Mouse (Mus musculus): ENCODE data around the gene Clba1.

The Clba1 gene

GRCm38 (mm10) chr12:112833527-112833926 lies 24.8 kb downstream of the Clba1 start:
- in situ Hi-C loops (cut with MboI; ENCODE audit: low pct_unique_long_range_greater_than_20kb in 1 of 2, low sequenced_read_pairs in 2 of 2, unreplicated experiment in 1 of 2), result no loop called here

DNA sequence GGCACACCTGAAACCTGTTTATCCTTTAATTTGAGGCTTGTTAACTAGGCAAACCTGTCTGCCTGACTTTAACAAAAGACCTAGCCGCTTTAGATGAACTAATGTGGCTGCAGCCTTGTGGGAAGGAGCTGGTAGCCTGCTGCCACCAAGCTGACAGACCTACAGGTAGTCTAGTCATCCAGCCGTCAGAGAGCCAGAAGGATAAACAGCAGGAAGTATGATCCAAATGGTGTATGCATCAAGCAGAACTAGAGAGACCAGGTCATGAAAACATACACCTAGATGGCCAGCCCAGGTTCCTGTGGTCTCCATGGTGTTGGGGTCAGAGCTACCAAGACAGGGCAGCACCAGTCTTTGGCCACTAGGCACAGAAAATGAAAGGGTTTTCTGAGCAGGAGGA lies 26.3 kb downstream of the Clba1 start:
- in situ Hi-C loops (cut with MboI; ENCODE audit: low pct_unique_long_range_greater_than_20kb in 1 of 2, low sequenced_read_pairs in 2 of 2, unreplicated experiment in 1 of 2), result loop anchor here in 1 of 2 experiments (5.0 kb wide), 1 partner anchor 83 kb away; no protein-coding TSS in a partner anchor

GRCm38 (mm10) chr12:112840209-112841086 lies 31.7 kb downstream of the Clba1 start:
- in situ Hi-C loops (cut with MboI; ENCODE audit: low pct_unique_long_range_greater_than_20kb in 1 of 2, low sequenced_read_pairs in 2 of 2, unreplicated experiment in 1 of 2), result loop anchor here in 1 of 2 experiments (10.0 kb wide), 1 partner anchor 96 kb away; no protein-coding TSS in a partner anchor

DNA sequence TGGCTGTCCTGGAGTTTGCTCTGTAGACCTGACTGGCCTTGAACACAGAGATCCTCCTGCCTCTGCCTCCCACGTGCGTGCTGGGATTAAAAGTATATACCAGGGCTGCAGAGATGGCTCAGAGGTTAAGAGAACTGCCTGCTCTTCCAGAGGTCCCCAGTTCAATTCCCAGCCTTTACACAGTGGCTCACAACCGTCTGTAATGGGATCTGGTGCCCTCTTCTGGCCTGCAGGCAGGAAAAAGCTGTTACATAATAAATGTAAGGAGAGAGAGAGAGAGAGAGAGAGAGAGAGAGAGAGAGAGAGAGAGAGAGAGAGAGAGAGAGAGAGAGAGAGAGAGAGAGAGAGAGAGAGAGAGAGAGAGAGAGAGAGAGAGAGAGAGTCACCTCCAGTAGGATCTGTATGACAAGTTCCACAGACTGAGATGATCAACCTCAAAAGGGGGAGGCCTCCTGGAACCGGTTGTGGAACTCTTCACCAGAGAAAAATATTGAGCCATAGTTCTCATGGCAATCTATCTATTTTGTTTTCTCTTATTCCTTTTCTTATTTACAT lies 32.7 kb downstream of the Clba1 start:
- in situ Hi-C loops (cut with MboI; ENCODE audit: low pct_unique_long_range_greater_than_20kb in 1 of 2, low sequenced_read_pairs in 2 of 2, unreplicated experiment in 1 of 2), result loop anchor here in 1 of 2 experiments (10.0 kb wide), 1 partner anchor 97 kb away; no protein-coding TSS in a partner anchor

GRCm38 (mm10) chr12:112842128-112842527 lies 33.4 kb downstream of the Clba1 start:
- in situ Hi-C loops (cut with MboI; ENCODE audit: low pct_unique_long_range_greater_than_20kb in 1 of 2, low sequenced_read_pairs in 2 of 2, unreplicated experiment in 1 of 2), result loop anchor here in 1 of 2 experiments (10.0 kb wide), 1 partner anchor 97 kb away; no protein-coding TSS in a partner anchor

DNA sequence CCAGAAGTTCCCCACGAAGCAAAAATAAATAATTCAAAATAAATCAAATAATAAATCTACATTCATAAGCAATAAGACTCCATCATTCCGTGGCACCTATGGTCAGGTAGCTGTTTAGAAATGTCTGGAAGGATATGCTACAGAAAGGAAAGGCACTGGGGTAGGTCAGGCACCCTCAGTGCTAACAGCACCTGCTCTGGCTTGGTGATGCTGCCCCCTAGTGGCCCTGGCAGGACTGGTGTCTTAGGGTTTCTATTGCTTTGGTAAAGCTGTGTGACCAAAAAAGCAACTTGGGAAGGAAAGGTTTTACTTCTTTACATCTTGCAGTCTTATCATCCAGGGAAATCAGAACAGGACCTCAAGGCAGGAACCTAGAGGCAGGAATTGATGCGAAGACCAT lies 35.1 kb downstream of the Clba1 start:
- in situ Hi-C loops (cut with MboI; ENCODE audit: low pct_unique_long_range_greater_than_20kb in 1 of 2, low sequenced_read_pairs in 2 of 2, unreplicated experiment in 1 of 2), result loop anchor here in 1 of 2 experiments (10.0 kb wide), 1 partner anchor 99 kb away; no protein-coding TSS in a partner anchor

- in situ Hi-C loops (cut with MboI; ENCODE audit: low pct_unique_long_range_greater_than_20kb in 1 of 2, low sequenced_read_pairs in 2 of 2, unreplicated experiment in 1 of 2), result loop anchor here in 1 of 2 experiments (10.0 kb wide), 1 partner anchor 103 kb away; no protein-coding TSS in a partner anchor
These were observed 39.1 kb downstream of the Clba1 start for GRCm38 (mm10) chr12:112847880-112848279.

GRCm38 (mm10) chr12:112849235-112850022 lies 40.7 kb downstream of the Clba1 start:
- in situ Hi-C loops (cut with MboI; ENCODE audit: low pct_unique_long_range_greater_than_20kb in 1 of 2, low sequenced_read_pairs in 2 of 2, unreplicated experiment in 1 of 2), result loop anchor here in 1 of 2 experiments (10.0 kb wide), 1 partner anchor 105 kb away; no protein-coding TSS in a partner anchor

DNA sequence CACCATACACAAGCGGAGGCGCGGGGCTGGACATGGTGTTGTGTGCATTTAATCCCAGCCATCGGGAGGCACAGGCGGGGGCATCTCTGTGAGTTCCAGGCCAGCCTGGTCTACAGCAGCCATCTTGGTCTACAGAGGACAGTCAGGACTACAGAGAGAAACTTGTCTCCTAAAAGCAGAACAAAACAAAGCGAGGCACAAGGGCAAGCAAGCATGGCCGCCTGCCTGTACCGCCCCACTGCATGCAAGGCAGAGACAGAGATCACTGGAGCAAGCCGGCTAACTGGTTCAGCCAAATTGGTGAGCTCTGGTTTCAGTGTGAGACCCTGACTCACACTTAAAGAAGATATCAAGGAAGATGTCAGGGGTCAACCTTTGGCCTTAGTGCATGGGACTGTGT lies 41.6 kb downstream of the Clba1 start:
- in situ Hi-C loops (cut with MboI; ENCODE audit: low pct_unique_long_range_greater_than_20kb in 1 of 2, low sequenced_read_pairs in 2 of 2, unreplicated experiment in 1 of 2), result no loop called here

- in situ Hi-C loops (cut with MboI; ENCODE audit: low pct_unique_long_range_greater_than_20kb in 1 of 2, low sequenced_read_pairs in 2 of 2, unreplicated experiment in 1 of 2), result no loop called here
These were observed 42.4 kb downstream of the Clba1 start for GRCm38 (mm10) chr12:112851116-112851515.

GRCm38 (mm10) chr12:112853050-112853729 lies 44.5 kb downstream of the Clba1 start:
- in situ Hi-C loops (cut with MboI; ENCODE audit: low pct_unique_long_range_greater_than_20kb in 1 of 2, low sequenced_read_pairs in 2 of 2, unreplicated experiment in 1 of 2), result no loop called here

DNA sequence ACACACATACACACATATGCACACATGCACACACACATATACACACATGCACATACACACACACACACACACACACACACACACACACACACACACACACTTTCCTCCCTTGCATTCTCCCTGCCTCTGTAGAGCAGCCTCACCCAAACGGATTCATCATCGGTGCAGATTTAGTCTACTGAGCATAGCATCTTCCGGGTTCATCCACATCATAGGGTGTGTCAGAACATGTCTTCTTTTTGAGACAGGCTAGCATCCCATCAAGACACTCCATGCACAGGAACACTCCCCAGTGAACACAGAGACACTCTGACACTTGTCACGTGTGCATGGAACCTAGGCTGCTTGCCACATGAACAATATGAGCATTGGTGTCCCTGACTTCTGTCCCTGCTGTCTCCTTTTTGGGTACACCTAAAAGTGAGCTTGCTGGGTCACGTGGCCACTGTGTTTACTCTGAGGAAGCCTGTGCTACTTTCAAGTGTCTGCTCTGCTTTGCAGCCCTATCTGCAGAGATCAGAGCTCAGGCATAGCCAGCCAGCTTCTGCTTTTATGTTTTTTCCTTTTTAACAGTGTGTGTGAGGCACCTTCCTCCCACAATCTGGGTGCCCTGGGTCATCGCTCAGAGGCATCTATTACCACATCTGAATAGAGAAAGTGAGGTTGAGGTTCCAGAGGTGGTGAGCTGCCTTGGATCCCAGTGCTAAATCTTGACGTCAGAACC lies 46.0 kb downstream of the Clba1 start:
- in situ Hi-C loops (cut with MboI; ENCODE audit: low pct_unique_long_range_greater_than_20kb in 1 of 2, low sequenced_read_pairs in 2 of 2, unreplicated experiment in 1 of 2), result no loop called here

GRCm38 (mm10) chr12:112856338-112856737 lies 47.6 kb downstream of the Clba1 start:
- in situ Hi-C loops (cut with MboI; ENCODE audit: low pct_unique_long_range_greater_than_20kb in 1 of 2, low sequenced_read_pairs in 2 of 2, unreplicated experiment in 1 of 2), result no loop called here

- in situ Hi-C loops (cut with MboI; ENCODE audit: low pct_unique_long_range_greater_than_20kb in 1 of 2, low sequenced_read_pairs in 2 of 2, unreplicated experiment in 1 of 2), result no loop called here
These were observed 48.5 kb downstream of the Clba1 start for GRCm38 (mm10) chr12:112857021-112857925.

DNA sequence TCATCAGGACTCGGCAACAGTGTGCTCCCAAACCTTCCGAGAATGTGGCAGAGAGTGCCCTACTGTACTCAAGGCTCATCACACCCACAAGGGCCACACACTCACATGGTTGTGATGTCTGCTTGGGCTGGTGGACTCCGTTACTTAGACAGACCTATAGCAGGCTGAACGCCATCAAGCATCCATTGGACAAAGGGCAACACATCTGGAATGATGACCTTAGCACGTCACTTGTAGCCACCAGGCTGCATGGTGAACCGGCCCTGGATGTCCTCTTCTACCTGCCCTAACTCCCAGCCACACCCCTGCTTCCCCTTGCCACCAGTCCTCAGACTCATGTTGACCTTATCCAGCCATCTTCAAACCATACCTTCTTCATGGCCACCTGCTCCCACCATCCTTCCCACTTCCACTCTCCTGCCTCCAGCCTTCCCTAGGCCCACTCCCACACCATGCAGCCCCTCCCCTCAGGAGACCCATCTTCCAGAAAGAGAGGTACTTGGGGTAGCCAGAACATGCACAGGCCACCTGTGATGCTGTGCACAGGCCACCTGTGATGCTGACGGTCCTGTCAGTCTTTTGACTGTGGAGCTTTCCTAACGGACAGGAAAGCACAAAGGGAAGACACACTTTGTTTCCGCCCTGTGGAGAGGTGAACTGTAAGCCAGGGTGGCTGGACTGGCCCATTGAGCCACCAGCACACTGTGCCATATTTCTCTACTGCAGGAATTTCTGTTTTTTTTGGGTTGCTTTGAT lies 50.0 kb downstream of the Clba1 start:
- in situ Hi-C loops (cut with MboI; ENCODE audit: low pct_unique_long_range_greater_than_20kb in 1 of 2, low sequenced_read_pairs in 2 of 2, unreplicated experiment in 1 of 2), result no loop called here

GRCm38 (mm10) chr12:112859930-112860329 lies 51.2 kb downstream of the Clba1 start:
- in situ Hi-C loops (cut with MboI; ENCODE audit: low pct_unique_long_range_greater_than_20kb in 1 of 2, low sequenced_read_pairs in 2 of 2, unreplicated experiment in 1 of 2), result no loop called here

All from mouse embryonic stem cell (cell line).